22 mouse cellular contexts compared by ENCODE assay signal in the genomic region with DNA sequence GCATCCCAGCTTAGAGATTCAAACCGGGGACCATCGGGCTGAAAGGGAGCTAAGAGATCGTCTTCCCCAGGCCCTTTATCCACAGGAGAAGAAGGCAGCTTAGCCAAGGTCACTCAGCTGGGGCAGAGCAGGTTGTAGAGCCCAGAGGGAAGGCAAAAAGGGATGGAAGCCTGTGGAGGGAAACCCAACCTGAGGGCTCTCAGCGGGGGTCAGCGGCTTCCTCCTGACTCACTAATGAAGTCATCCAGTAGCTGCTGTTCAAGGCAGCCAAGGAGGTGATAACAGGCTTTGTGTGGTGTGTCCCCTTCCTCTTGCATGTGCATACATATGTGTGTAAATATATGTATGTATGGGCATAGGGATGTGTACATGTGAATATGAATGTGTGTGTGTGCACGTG. TPM values are rescaled to one million over a fixed set of nuclear protein-coding genes. Genes with fewer than 3 reads are reported as not detected.
DNase-seq lines count a peak whose midpoint lies in the region.
"Had no signal": no experiment of that assay in that cellular context is flagged by ENCODE, and none has a peak within 500 bp of the region (broad histone marks: within the 10 kb centered on the region; RNA-seq: fewer than 3 reads in every experiment).

No protein-coding gene starts in this region.

- DNase-seq in left cerebral cortex, postnatal 4 days, result peak; percentile 61
- no peak for DNase-seq in left cerebral cortex, postnatal 14 days (ENCODE audit: low spot score in 2 of 2)
- peak; percentile 66 for DNase-seq in R1 (ENCODE audit: low read depth, low spot score)
- DNase-seq in cerebellum, adult 8-10 months, result peak; percentile 52
- peak; percentile 55 to 72 for DNase-seq in cerebellum, postnatal 25 days
- DNase-seq in kidney, adult 8-10 months, result no peak
- no peak for DNase-seq in ovary, postnatal 36 days (ENCODE audit: low spot score)
- DNase-seq: adrenal gland, postnatal 25 days; B cell, adult 2 months; gastrocnemius, postnatal 25 days; heart, adult 11 months; kidney, adult 2 months; kidney, postnatal 10 days; layer of hippocampus, adult 9-11 months; liver, postnatal 0 days; lung, postnatal 4 days; midbrain, embryonic 14.5 days; thymus, adult 2 months; thymus, postnatal 36 days had no signal

- intact Hi-C loops in left cerebral cortex, postnatal 4 days (cut with DNase I), result no loop called here
- intact Hi-C loops in left cerebral cortex, postnatal 14 days (cut with DNase I), result no loop called here

RNA-seq across cellular contexts. Expression of a gene that starts 54.7 kb away (rescaled TPM):
- total RNA-seq in left cerebral cortex, postnatal 4 days (2021), result 1 to 10 TPM; 2.2 to 3.9 TPM
- 10 to 100 TPM; 35.2 to 36.0 TPM for total RNA-seq in left cerebral cortex, postnatal 14 days (2021)
- total RNA-seq: gastrocnemius, adult 18-20 months; heart, postnatal 25 days; monocyte, adult 5-6 weeks had no signal

Comparison
In these comparisons a context has a peak if more than half of its experiments do, and no peak if none do; other contexts are left out.
1. DNase-seq: peak in left cerebral cortex, postnatal 4 days (single experiment), R1 (single experiment), cerebellum, adult 8-10 months (single experiment) and cerebellum, postnatal 25 days (2 of 2); none in left cerebral cortex, postnatal 14 days (0 of 2), kidney, adult 8-10 months (0 of 2) and ovary, postnatal 36 days (single experiment).
2. RNA of a gene that starts 54.7 kb away (total RNA-seq): 35.2 to 36.0 TPM in left cerebral cortex, postnatal 14 days; 2.2 to 3.9 TPM in left cerebral cortex, postnatal 4 days; every median in the first group is over 4 times any median in the second.